Mouse (Mus musculus): ENCODE results near the gene Ppm1l. TPM values are rescaled to one million over a fixed set of nuclear protein-coding genes. Genes with fewer than 3 reads are reported as not detected.

The Ppm1l gene
- polyA plus RNA-seq, 1 experiment, result 6.8 TPM

DNA sequence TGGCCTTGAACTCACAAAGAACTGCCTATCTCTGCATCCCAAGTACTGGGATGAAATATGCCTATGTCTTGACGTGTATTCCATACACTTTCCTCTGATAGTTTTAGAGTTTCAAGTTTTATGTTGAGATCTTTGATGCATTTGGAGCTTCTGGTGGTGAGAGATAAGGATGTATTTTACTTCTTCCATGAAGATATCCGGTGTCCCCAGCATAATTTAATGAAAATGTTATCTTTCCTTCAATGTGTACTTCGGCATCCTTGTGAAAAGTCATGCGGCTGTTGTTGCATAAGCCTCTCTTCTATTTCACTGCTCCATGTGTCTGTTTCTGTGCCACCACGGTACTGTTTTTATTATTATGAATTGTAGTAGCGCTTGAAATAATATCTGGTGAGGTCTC lies 38.0 kb upstream of the Ppm1l start:
- H3K4me2 ChIP-seq (ENCODE audit: low read depth), result no peak overlapping the region
- TF ChIP-seq MAX (IDR thresholded peaks at IDR 0.05; ENCODE audit: low read depth), result no peak
- no peak for TF ChIP-seq SRF (IDR thresholded peaks at IDR 0.05; ENCODE audit: control insufficient read depth, insufficient read length, low read depth)
- no peak for TF ChIP-seq MYOD1 (IDR thresholded peaks at IDR 0.05; ENCODE audit: control insufficient read depth in 1 of 3, insufficient read length in 2 of 3, low read depth in 2 of 3)
- H3K36me3 ChIP-seq (ENCODE audit: control insufficient read depth, insufficient read depth), result no peaks in the 10 kb centered on the region

DNA sequence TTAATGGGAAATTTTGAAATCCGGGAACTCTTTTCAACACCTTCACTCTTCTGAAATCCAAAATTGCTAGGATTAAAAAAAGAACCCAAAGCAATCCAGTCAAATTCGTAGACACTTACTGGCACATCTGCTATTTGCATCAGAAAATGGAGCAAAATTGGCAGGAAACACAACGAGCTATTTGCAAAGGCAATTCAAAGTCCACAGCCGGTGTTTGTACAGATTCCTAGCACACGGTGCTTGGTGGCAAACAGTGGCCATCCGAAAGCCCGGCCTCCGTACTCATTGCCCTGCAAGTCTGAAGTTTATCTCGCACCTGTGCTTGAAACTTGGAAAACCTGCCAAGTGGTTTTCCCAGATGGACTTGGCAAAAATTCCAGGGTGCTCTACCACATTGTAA lies 34.3 kb upstream of the Ppm1l start:
- no peak overlapping the region for H3ac ChIP-seq (ENCODE audit: control insufficient read depth, insufficient read length)
- TF ChIP-seq MYOD1 (IDR thresholded peaks at IDR 0.05; ENCODE audit: control insufficient read depth in 1 of 3, insufficient read length in 2 of 3, low read depth in 2 of 3), result no peak
- TF ChIP-seq MYOG (IDR thresholded peaks at IDR 0.05; ENCODE audit: control insufficient read depth in 1 of 3, insufficient read depth in 1 of 3, insufficient read length in 2 of 3, low read depth in 2 of 3), result peak in 1 of 3 experiments; percentile 11
- H3K4me3 ChIP-seq, result no peak overlapping the region
- no peaks in the 10 kb centered on the region for H3K79me2 ChIP-seq (ENCODE audit: control insufficient read depth, insufficient read depth)
- H3K27me3 ChIP-seq (ENCODE audit: control insufficient read depth, insufficient read depth, insufficient read length), result no peaks in the 10 kb centered on the region
- H3K36me3 ChIP-seq (ENCODE audit: control insufficient read depth, insufficient read depth), result no peaks in the 10 kb centered on the region
- no peak overlapping the region for H3K4me2 ChIP-seq (ENCODE audit: low read depth)

More for the DNA sequence above, 38.0 kb upstream of the Ppm1l start:
- Histone ChIP-seq H3K27me3 (ENCODE audit: control insufficient read depth, insufficient read depth, insufficient read length) (no peaks in the 10 kb centered on the region), H3K79me2 (ENCODE audit: control insufficient read depth, insufficient read depth) (no peaks in the 10 kb centered on the region), H3ac (ENCODE audit: control insufficient read depth, insufficient read length) (no peak overlapping the region), H3K4me3 (no peak overlapping the region)

DNA sequence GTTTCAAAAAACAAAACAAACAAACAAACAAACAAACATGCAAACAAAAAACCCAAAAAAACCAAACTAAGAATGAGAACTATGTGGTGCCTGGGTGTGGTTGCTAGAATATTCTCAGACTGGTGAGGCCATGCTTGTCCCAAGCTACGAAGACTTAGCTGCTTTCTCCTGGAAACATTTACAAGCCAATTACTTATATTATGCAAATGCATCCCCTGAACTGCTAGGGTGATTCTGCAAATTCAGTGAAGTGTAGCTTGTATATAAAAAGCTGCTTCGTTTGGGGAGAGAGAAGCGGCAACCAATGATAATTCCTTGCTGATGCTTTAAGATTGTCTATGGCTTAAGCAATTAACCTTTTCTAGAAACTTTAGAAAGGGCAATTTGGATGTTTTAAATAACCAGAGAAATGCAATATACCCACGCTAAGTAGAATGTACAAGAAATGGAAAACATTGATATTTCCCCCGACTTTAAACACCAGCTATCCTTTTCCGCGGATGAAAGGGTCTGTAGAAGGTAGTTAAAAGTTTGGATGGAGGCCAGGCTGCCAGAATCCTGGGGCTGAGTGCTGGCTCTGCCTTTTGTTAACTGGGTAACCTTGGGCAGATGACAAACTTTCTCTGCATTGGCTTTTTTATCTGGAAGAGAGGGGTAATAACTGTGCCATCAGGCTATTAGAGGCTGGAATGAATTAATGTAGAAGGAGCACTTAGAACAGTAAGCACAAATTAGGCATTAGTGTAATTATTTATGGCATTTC lies 33.4 kb upstream of the Ppm1l start:
- Histone ChIP-seq H3ac (ENCODE audit: control insufficient read depth, insufficient read length) (no peak overlapping the region), H3K79me2 (ENCODE audit: control insufficient read depth, insufficient read depth) (no peaks in the 10 kb centered on the region), H3K27me3 (ENCODE audit: control insufficient read depth, insufficient read depth, insufficient read length) (no peaks in the 10 kb centered on the region), H3K36me3 (ENCODE audit: control insufficient read depth, insufficient read depth) (no peaks in the 10 kb centered on the region), H3K4me3 (no peak overlapping the region), H3K4me2 (ENCODE audit: low read depth) (no peak overlapping the region)
- TF ChIP-seq USF1 (IDR thresholded peaks at IDR 0.05; ENCODE audit: low read depth), result no peak
- no peak for TF ChIP-seq MYOG (IDR thresholded peaks at IDR 0.05; ENCODE audit: control insufficient read depth in 1 of 3, insufficient read depth in 1 of 3, insufficient read length in 2 of 3, low read depth in 2 of 3)
- no peak for TF ChIP-seq TCF3 (IDR thresholded peaks at IDR 0.05; ENCODE audit: insufficient read length, low read depth)

DNA sequence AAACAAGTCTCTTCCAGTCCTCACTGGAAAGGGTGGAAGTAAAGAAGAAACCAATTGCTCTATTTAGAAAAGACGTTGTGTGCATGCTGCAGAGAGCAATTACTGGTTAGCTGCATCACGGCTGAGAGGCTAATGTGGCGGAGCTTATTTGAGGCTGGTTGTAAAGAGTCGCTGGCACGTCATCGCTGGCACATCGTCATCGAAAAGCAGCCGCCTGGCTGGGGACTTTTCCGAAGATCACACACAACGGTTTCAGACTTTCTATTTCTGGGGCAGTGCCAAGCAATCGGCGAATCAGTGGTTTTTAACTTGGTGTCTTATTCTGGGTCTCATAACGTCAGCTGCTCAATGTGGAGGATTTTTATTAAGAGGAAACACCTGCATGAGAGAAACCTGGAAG lies 26.8 kb upstream of the Ppm1l start:
- Histone ChIP-seq H3K4me2 (ENCODE audit: low read depth) (peak overlapping the region; percentile 6), H3K4me3 (no peak overlapping the region)
- TF ChIP-seq MAX (IDR thresholded peaks at IDR 0.05; ENCODE audit: low read depth) (no peak), POLR2A (IDR thresholded peaks at IDR 0.05; ENCODE audit: insufficient read length, low read depth) (no peak), MYOD1 (IDR thresholded peaks at IDR 0.05; ENCODE audit: control insufficient read depth in 1 of 3, insufficient read length in 2 of 3, low read depth in 2 of 3) (no peak), POLR2AphosphoS2 (IDR thresholded peaks at IDR 0.05; ENCODE audit: insufficient read length, low read depth) (no peak), SRF (IDR thresholded peaks at IDR 0.05; ENCODE audit: control insufficient read depth, insufficient read length, low read depth) (no peak), USF1 (IDR thresholded peaks at IDR 0.05; ENCODE audit: low read depth) (no peak)

DNA sequence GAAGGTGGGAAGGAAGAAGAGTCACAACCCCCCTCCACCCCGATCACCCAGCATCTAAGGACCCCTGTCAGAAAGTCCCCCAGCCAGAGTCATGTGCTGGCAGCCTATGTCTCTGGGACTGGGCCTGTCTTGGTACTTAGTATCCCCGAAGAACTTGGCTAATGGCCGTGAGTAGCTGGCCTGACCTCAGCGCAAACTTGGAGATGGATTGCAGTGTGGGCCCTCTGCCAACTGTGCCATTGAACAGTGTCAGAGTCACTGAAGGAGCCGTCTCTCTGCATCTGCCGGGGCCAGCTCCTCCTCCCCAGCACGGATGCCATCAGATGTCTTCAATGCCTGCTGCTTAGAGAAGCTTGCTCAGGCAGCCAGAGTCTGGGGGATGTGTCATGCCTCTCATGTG lies 26.4 kb upstream of the Ppm1l start:
- no peak overlapping the region for H3K4me3 ChIP-seq

More for the DNA sequence above, 26.8 kb upstream of the Ppm1l start:
- Histone ChIP-seq H3ac (ENCODE audit: control insufficient read depth, insufficient read length) (no peak overlapping the region), H3K36me3 (ENCODE audit: control insufficient read depth, insufficient read depth) (no peaks in the 10 kb centered on the region), H3K79me2 (ENCODE audit: control insufficient read depth, insufficient read depth) (no peaks in the 10 kb centered on the region), H3K27me3 (ENCODE audit: control insufficient read depth, insufficient read depth, insufficient read length) (no peaks in the 10 kb centered on the region)

DNA sequence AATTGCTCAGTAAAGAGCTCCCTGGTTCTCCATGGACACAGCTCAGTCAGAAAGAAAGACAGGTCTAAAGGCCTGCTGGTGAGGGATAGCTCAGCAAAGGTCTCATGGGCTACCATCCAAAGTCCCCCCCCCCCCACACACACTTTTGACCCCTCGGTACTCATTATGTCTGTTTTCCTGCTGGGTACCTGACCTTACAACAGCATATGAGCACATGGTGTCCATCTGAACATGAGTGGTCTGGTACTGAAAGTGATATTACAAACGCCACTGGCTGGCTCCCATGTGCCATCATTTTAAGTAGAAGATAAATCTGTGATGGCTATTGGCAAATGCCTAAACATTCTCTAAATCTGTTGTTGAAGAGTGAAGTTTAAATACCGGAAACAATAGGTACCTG lies 25.8 kb upstream of the Ppm1l start:
- Histone ChIP-seq H3K79me2 (ENCODE audit: control insufficient read depth, insufficient read depth) (no peaks in the 10 kb centered on the region), H3K4me2 (ENCODE audit: low read depth) (no peak overlapping the region), H3ac (ENCODE audit: control insufficient read depth, insufficient read length) (no peak overlapping the region), H3K27me3 (ENCODE audit: control insufficient read depth, insufficient read depth, insufficient read length) (no peaks in the 10 kb centered on the region), H3K4me3 (no peak overlapping the region), H3K36me3 (ENCODE audit: control insufficient read depth, insufficient read depth) (no peaks in the 10 kb centered on the region)
- TF ChIP-seq CEBPB (IDR thresholded peaks at IDR 0.05; ENCODE audit: insufficient read depth, poor library complexity, severe bottlenecking) (no peak), REST (IDR thresholded peaks at IDR 0.05; ENCODE audit: insufficient read depth, insufficient read length) (no peak), TCF3 (IDR thresholded peaks at IDR 0.05; ENCODE audit: insufficient read length, low read depth) (no peak), POLR2AphosphoS2 (IDR thresholded peaks at IDR 0.05; ENCODE audit: insufficient read length, low read depth) (no peak), POLR2A (IDR thresholded peaks at IDR 0.05; ENCODE audit: insufficient read length, low read depth) (no peak), SRF (IDR thresholded peaks at IDR 0.05; ENCODE audit: control insufficient read depth, insufficient read length, low read depth) (no peak), TCF12 (IDR thresholded peaks at IDR 0.05; ENCODE audit: insufficient read depth, poor library complexity, severe bottlenecking) (no peak), E2F4 (IDR thresholded peaks at IDR 0.05; ENCODE audit: insufficient read depth) (no peak), MAX (IDR thresholded peaks at IDR 0.05; ENCODE audit: low read depth) (no peak), USF1 (IDR thresholded peaks at IDR 0.05; ENCODE audit: low read depth) (no peak), MYOG (IDR thresholded peaks at IDR 0.05; ENCODE audit: control insufficient read depth in 1 of 3, insufficient read depth in 1 of 3, insufficient read length in 2 of 3, low read depth in 2 of 3) (no peak), MYOD1 (IDR thresholded peaks at IDR 0.05; ENCODE audit: control insufficient read depth in 1 of 3, insufficient read length in 2 of 3, low read depth in 2 of 3) (no peak)

More for the DNA sequence above, 26.4 kb upstream of the Ppm1l start:
- no peaks in the 10 kb centered on the region for H3K36me3 ChIP-seq (ENCODE audit: control insufficient read depth, insufficient read depth)
- peak overlapping the region; percentile 6 for H3K4me2 ChIP-seq (ENCODE audit: low read depth)
- no peak for TF ChIP-seq POLR2A (IDR thresholded peaks at IDR 0.05; ENCODE audit: insufficient read length, low read depth)
- no peak for TF ChIP-seq REST (IDR thresholded peaks at IDR 0.05; ENCODE audit: insufficient read depth, insufficient read length)
- H3K27me3 ChIP-seq (ENCODE audit: control insufficient read depth, insufficient read depth, insufficient read length), result no peaks in the 10 kb centered on the region
- no peaks in the 10 kb centered on the region for H3K79me2 ChIP-seq (ENCODE audit: control insufficient read depth, insufficient read depth)
- H3ac ChIP-seq (ENCODE audit: control insufficient read depth, insufficient read length), result no peak overlapping the region

All from myocyte (in vitro differentiated cells).